Mouse (Mus musculus) spleen, adult 2 months (tissue): ENCODE data around the gene Trim62. TPM values are rescaled to one million over a fixed set of nuclear protein-coding genes. Genes with fewer than 3 reads are reported as not detected.
A peak's percentile ranks its signal among the peaks of the same experiment; 100 is the strongest.

ENCODE experiments used
- DNase-seq, 2 experiments: peaks; one replicate each; pipeline versions ENCODE4 v3.0.0 to v3.0.0-alpha.2; 2012 to 2021; ENCODE audit warnings: low spot score in 2 of 2, low read depth in 1 of 2
- H3K27ac ChIP-seq: fragments of 200-500 bp; 2 replicates; pipeline ENCODE4 v1.5.1; 2012; ENCODE audit warnings: low read length, inconsistent platforms; ENCODE audit not compliant: insufficient read depth
- H3K27me3 ChIP-seq: fragments of 200-500 bp; 2 replicates; pipeline ENCODE4 v1.6.1; 2012; ENCODE audit warnings: mild to moderate bottlenecking, moderate library complexity, low read length, inconsistent platforms; ENCODE audit not compliant: control insufficient read depth, insufficient read depth
- H3K36me3 ChIP-seq: fragments of 200-500 bp; 2 replicates; pipeline ENCODE4 v1.6.1; 2012; ENCODE audit warnings: mild to moderate bottlenecking, low read length, inconsistent platforms; ENCODE audit not compliant: control insufficient read depth, insufficient read depth
- H3K4me1 ChIP-seq: fragments of 200-500 bp; 2 replicates; pipeline ENCODE4 v1.6.1; 2011; ENCODE audit warnings: inconsistent platforms; ENCODE audit not compliant: control insufficient read depth, insufficient read depth, insufficient read length
- H3K4me3 ChIP-seq: fragments of 200-500 bp; 2 replicates; pipeline ENCODE4 v1.5.1; 2011; ENCODE audit warnings: mild to moderate bottlenecking, inconsistent platforms; ENCODE audit not compliant: insufficient read depth, insufficient read length; ENCODE audit errors: extremely low read depth
- CTCF ChIP-seq: fragments of 200-500 bp; IDR thresholded peaks from 2 replicates; pipeline ENCODE4 v1.5.1; 2011; ENCODE audit warnings: mild to moderate bottlenecking, inconsistent platforms; ENCODE audit not compliant: insufficient read depth, insufficient read length, insufficient replicate concordance; ENCODE audit errors: extremely low read depth
- POLR2A ChIP-seq: fragments of 200-500 bp; IDR thresholded peaks from 2 replicates; pipeline ENCODE4 v1.6.1; 2011; ENCODE audit warnings: low read depth, low read length, inconsistent platforms
- WGBS: fragments of 180-500 bp; shearing (Covaris S2); methylation state at CpG from one replicate; pipeline ENCODE4 v1.1.7; 2018; 5-methylcytosine and 5-hydroxymethylcytosine counted together
- polyA plus RNA-seq: library from polyadenylated mRNA; depleted of rRNA; stranded (reverse); fragments of >200 nt; gene quantifications from 2 replicates; pipeline ENCODE4 v1.2.3, GENCODE M21; 2012

Trim62 gene
- polyA plus RNA-seq, 1 experiment, result 3.9 TPM

- TF ChIP-seq POLR2A, result no peak
- TF ChIP-seq CTCF, result no peak
- H3K4me1 ChIP-seq, result no peaks in the 10 kb centered on the region
- no peak for DNase-seq
- H3K4me3 ChIP-seq, result no peak overlapping the region
- H3K36me3 ChIP-seq, result no peaks in the 10 kb centered on the region
- WGBS, result 91% methylated on average over 6 of the region's 6 CpGs
- no peaks in the 10 kb centered on the region for H3K27me3 ChIP-seq
- no peak overlapping the region for H3K27ac ChIP-seq
Measured at GRCm38 (mm10) chr4:128917756-128918155, 34.4 kb downstream of the Trim62 start.

DNA sequence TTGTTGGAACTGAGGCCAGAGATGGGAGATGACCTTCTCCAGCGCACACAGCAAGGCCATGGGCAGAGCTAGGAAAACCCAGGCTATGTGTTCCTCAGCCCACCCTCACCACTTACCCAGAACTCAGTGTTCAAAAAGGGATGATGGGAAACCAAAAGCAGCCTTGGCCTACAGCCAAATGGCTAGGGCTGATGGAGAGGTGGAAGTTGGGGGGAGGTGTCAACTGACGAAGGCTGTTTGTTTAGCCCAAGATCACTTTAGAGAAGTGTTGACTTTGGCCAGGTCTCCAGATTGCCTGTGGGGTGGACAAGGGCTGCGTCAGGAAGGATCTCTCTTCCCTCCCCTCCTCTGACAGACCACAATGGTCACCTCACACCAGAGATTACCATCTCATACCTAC, 34.8 kb downstream of the Trim62 start:
- no peaks in the 10 kb centered on the region for H3K27me3 ChIP-seq
- no peaks in the 10 kb centered on the region for H3K4me1 ChIP-seq
- TF ChIP-seq CTCF (no peak), POLR2A (no peak)
- H3K27ac ChIP-seq, result no peak overlapping the region
- no peaks in the 10 kb centered on the region for H3K36me3 ChIP-seq
- no peak for DNase-seq
- no peak overlapping the region for H3K4me3 ChIP-seq
- 41% methylated on average over 3 of the region's 3 CpGs for WGBS

DNA sequence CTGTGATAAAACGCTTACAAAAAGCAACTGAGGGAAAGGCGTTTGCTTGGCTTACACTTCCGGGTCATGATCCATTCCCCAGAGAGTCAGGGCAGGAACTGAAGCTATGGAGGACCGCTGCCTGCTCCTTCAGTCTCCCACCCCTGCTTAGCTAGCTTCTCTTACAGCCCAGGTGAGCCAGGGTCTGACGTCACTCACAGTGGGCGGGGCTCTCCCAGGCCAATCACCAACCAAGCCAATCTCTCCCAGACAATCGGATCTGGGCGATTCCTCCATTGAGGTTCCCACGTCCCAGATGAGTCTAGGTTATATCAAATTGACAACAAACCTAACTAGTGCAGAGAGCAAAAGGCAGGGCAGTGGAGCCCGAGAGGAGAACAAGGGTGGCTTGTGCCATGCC, 35.7 kb downstream of the Trim62 start:
- H3K4me3 ChIP-seq, result no peak overlapping the region
- DNase-seq, result no peak
- H3K4me1 ChIP-seq, result no peaks in the 10 kb centered on the region
- 53% methylated on average over 10 of the region's 10 CpGs for WGBS
- TF ChIP-seq CTCF, result no peak
- TF ChIP-seq POLR2A, result no peak
- no peak overlapping the region for H3K27ac ChIP-seq
- H3K27me3 ChIP-seq, result no peaks in the 10 kb centered on the region
- H3K36me3 ChIP-seq, result no peaks in the 10 kb centered on the region

GRCm38 (mm10) chr4:128923603-128924002, 40.2 kb downstream of the Trim62 start:
- Histone ChIP-seq H3K27ac (no peak overlapping the region), H3K36me3 (no peaks in the 10 kb centered on the region), H3K27me3 (no peaks in the 10 kb centered on the region; the same call in 1 of the 2 replicates), H3K4me1 (peaks cover 2% of the 10 kb centered on the region; the same call in 1 of the 2 replicates), H3K4me3 (no peak overlapping the region)
- no peak for DNase-seq
- TF ChIP-seq CTCF, result no peak
- TF ChIP-seq POLR2A, result no peak
- WGBS, result 92% methylated on average over 3 of the region's 3 CpGs

- WGBS, result 15% methylated on average over 36 of the region's 36 CpGs
- peak; percentile 33; the same call in 1 of the 2 replicates for TF ChIP-seq POLR2A
- TF ChIP-seq CTCF, result peak; percentile 79
- Histone ChIP-seq H3K36me3 (no peaks in the 10 kb centered on the region), H3K4me3 (peak overlapping the region; percentile 40; the same call in 1 of the 2 replicates), H3K27me3 (no peaks in the 10 kb centered on the region; the same call in 1 of the 2 replicates), H3K4me1 (peaks cover 2% of the 10 kb centered on the region; the same call in 1 of the 2 replicates), H3K27ac (no peak overlapping the region)
- DNase-seq, result peak; percentile 47 to 67
Measured at GRCm38 (mm10) chr4:128924841-128925606, 41.6 kb downstream of the Trim62 start.

GRCm38 (mm10) chr4:128932783-128933182, 49.4 kb downstream of the Trim62 start:
- DNase-seq, result no peak
- no peaks in the 10 kb centered on the region for H3K27me3 ChIP-seq
- 76% methylated on average over 7 of the region's 7 CpGs for WGBS
- H3K36me3 ChIP-seq, result no peaks in the 10 kb centered on the region
- no peaks in the 10 kb centered on the region for H3K4me1 ChIP-seq
- no peak overlapping the region for H3K4me3 ChIP-seq
- H3K27ac ChIP-seq, result no peak overlapping the region
- TF ChIP-seq POLR2A (no peak), CTCF (no peak)

DNA sequence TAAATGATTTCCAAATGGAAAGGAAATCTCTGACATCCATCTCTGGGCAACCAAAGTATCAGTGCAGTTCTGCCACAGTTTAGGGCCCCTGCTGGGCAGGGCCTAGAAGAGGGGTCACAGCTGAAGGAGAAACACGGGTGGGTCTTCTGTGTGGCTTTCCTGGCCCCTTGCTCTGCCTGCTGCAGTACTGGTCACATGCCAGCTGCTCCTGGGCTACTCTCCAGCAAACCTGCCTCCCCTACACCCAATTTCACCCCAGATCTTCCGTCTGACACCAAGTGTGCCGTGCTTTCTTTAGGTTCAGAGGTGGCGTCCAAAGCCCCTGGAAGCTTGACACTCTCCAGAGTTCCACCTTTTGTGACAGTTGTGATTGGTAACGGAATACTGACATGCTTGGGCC, 52.2 kb downstream of the Trim62 start:
- H3K4me1 ChIP-seq, result no peaks in the 10 kb centered on the region
- TF ChIP-seq POLR2A, result no peak
- no peak for TF ChIP-seq CTCF
- 76% methylated on average over 5 of the region's 5 CpGs for WGBS
- DNase-seq, result no peak
- no peaks in the 10 kb centered on the region for H3K27me3 ChIP-seq
- no peak overlapping the region for H3K27ac ChIP-seq
- H3K36me3 ChIP-seq, result no peaks in the 10 kb centered on the region
- H3K4me3 ChIP-seq, result no peak overlapping the region
